Mouse (Mus musculus) liver, embryonic 16.5 days (tissue): ENCODE measurements at regions not wholly inside any gene's neighbourhood (a gene's known extent, or its start where the extent isn't known, plus 50 kb on each side); places are given as distances from the start of the nearest gene placed in this dataset.

Source experiments
- ATAC-seq: fragments of 200-750 bp; cut with Nextera tagmentation; 2 replicates; pipeline ENCODE4 v1.8.0; 2017; ENCODE audit warnings: low read depth, mild to moderate bottlenecking, moderate number of reproducible peaks, moderate library complexity
- H3K27ac ChIP-seq: fragments of 300-500 bp; sonication (generic); 2 replicates; pipeline ENCODE4 v1.5.1; 2014; ENCODE audit warnings: mild to moderate bottlenecking, low read length
- H3K27me3 ChIP-seq: fragments of 300-500 bp; sonication (generic); 2 replicates; pipeline ENCODE4 v1.6.1; 2014; ENCODE audit warnings: low read depth, low read length, mixed read lengths; ENCODE audit not compliant: control insufficient read depth, insufficient read depth
- H3K36me3 ChIP-seq: fragments of 300-500 bp; sonication (generic); 2 replicates; pipeline ENCODE4 v1.6.1; 2014; ENCODE audit warnings: mild to moderate bottlenecking; ENCODE audit not compliant: control insufficient read depth, insufficient read depth
- H3K4me1 ChIP-seq: fragments of 300-500 bp; sonication (generic); 2 replicates; pipeline ENCODE4 v1.6.1; 2014; ENCODE audit warnings: low read depth, low read length, mixed read lengths; ENCODE audit not compliant: control insufficient read depth
- H3K4me2 ChIP-seq: fragments of 300-500 bp; sonication (generic); 2 replicates; pipeline ENCODE4 v1.6.1; 2014; ENCODE audit warnings: low read depth, low read length, mixed read lengths
- H3K4me3 ChIP-seq: fragments of 300-500 bp; sonication (generic); 2 replicates; pipeline ENCODE4 v1.5.1; 2014; ENCODE audit warnings: low read depth, mild to moderate bottlenecking, low read length
- H3K9ac ChIP-seq: fragments of 300-500 bp; sonication (generic); 2 replicates; pipeline ENCODE4 v1.6.1; 2014; ENCODE audit warnings: low read depth, low read length
- H3K9me3 ChIP-seq: fragments of 300-500 bp; sonication (generic); replicated peaks from 2 replicates; pipeline ENCODE4 v1.6.1; 2016; ENCODE audit warnings: low read length; ENCODE audit not compliant: control insufficient read depth
- WGBS: fragments of 180-500 bp; shearing (Covaris S2); extraction: QIAGEN DNeasy Blood & Tissue Kit; methylation state at CpG from one replicate; pipeline ENCODE4 v1.1.7; 2014; ENCODE audit not compliant: insufficient replicate concordance; 5-methylcytosine and 5-hydroxymethylcytosine counted together

GRCm38 (mm10) chr1:88851931-88852330 lies 149.9 kb upstream of the Arl4c start:
- Histone ChIP-seq H3K9ac (no peak overlapping the region), H3K27ac (no peak overlapping the region), H3K4me2 (no peak overlapping the region), H3K9me3 (no peaks in the 10 kb centered on the region), H3K27me3 (no peaks in the 10 kb centered on the region), H3K4me3 (no peak overlapping the region), H3K36me3 (no peaks in the 10 kb centered on the region), H3K4me1 (no peaks in the 10 kb centered on the region)
- WGBS, result 74% methylated on average over 5 of the region's 5 CpGs
- ATAC-seq, result no peak

- Histone ChIP-seq H3K4me3 (no peak overlapping the region), H3K9me3 (no peaks in the 10 kb centered on the region), H3K27me3 (no peaks in the 10 kb centered on the region), H3K27ac (no peak overlapping the region), H3K4me2 (no peak overlapping the region), H3K9ac (no peak overlapping the region), H3K36me3 (no peaks in the 10 kb centered on the region), H3K4me1 (no peaks in the 10 kb centered on the region)
- WGBS, result 44% methylated on average over 7 of the region's 7 CpGs
- ATAC-seq, result peak; percentile 53; the same call in 1 of the 2 replicates
These were observed 159.0 kb upstream of the Arl4c start for GRCm38 (mm10) chr1:88860871-88861589.

DNA sequence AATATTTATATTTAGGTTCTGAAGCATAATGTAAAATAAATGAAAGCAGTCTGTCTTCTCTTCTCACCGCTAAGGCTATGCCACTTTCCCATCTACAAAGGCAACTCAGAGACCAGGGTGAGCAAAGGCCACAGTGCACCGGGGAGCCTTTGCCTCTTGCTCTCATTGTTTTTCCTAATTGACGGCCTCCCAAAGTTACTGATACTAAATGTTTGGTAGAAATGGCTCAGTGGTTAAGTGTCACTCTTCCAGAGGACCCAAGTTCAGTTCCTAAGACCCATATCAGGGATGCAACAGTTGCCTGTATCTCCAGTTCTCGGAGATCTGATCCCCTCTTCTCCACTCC lies 159.5 kb upstream of the Arl4c start:
- Histone ChIP-seq H3K27me3 (no peaks in the 10 kb centered on the region), H3K9me3 (no peaks in the 10 kb centered on the region), H3K36me3 (no peaks in the 10 kb centered on the region), H3K4me1 (no peaks in the 10 kb centered on the region), H3K4me2 (no peak overlapping the region), H3K27ac (no peak overlapping the region), H3K9ac (no peak overlapping the region), H3K4me3 (no peak overlapping the region)
- no peak for ATAC-seq
- WGBS, result 54% methylated on average over 4 of the region's 4 CpGs

DNA sequence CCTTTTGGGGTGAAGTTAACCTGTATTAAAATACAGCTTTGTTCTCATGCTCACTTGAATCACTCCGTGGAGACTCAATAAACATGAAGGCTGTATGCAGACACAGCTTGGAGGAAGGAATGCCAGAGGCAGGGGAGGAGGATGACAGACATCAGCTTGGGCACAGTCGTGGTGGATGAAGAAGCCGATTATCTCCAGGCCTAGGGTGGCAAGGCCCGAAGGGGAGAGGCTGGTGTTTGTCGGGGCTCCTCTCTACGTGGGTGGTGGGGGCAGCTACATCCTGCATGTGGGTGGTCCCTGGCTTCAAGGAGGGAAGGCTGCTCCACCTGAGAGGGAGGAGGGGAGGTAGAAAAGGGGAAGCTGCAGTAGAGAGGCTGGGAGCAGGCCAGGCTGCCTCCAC lies 163.4 kb upstream of the Arl4c start:
- WGBS, result 23% methylated on average over 6 of the region's 6 CpGs

DNA sequence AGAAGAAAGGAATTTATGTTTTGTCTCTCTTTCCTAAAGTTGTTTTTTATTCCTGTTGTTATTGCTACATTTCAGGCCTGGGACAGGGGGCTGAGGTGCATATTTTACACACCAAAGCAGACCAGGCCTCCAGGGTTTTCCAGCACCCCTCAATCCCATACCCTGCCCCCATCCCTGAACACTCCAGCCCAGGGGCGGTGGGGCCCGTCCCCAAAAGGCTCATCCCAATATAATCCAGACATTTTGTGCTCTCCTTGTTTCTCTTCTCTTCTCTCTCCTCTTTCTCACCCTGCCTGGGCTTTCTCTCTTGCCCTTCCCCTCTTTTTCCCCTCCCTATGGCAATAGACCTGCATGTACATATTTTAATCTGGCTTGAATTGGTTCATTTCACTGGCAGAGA lies 164.6 kb upstream of the Arl4c start:
- no peak overlapping the region for H3K9ac ChIP-seq
- H3K4me1 ChIP-seq, result no peaks in the 10 kb centered on the region
- 53% methylated on average over 2 of the region's 2 CpGs for WGBS
- H3K9me3 ChIP-seq, result no peaks in the 10 kb centered on the region
- H3K4me2 ChIP-seq, result no peak overlapping the region
- no peak overlapping the region for H3K4me3 ChIP-seq
- no peaks in the 10 kb centered on the region for H3K36me3 ChIP-seq
- no peak for ATAC-seq
- no peak overlapping the region for H3K27ac ChIP-seq
- no peaks in the 10 kb centered on the region for H3K27me3 ChIP-seq

More for the DNA sequence above, 163.4 kb upstream of the Arl4c start:
- Histone ChIP-seq H3K4me1 (no peaks in the 10 kb centered on the region), H3K9me3 (no peaks in the 10 kb centered on the region), H3K4me2 (no peak overlapping the region), H3K9ac (no peak overlapping the region), H3K36me3 (no peaks in the 10 kb centered on the region), H3K4me3 (no peak overlapping the region), H3K27ac (no peak overlapping the region), H3K27me3 (no peaks in the 10 kb centered on the region)
- ATAC-seq, result no peak

DNA sequence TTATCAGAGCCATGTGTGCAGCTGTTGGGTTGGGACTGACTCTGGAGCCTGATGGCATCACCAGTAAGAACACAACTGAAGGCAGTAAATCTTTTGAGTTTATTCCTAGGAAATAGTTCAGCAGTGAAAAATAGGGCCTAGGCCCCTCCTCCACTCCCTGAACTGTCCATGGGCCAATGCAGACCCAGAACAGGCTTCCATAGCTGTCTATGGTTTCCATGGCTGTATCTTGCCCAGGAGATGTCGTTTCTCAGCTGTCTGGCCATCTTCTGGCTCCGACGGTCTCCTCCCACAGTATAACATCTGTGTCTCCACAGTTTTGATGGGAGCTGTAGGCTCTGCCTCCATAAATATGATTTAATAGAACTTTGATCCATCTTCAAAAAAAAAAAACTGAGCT lies 165.1 kb upstream of the Arl4c start:
- Histone ChIP-seq H3K4me2 (no peak overlapping the region), H3K27ac (no peak overlapping the region), H3K27me3 (no peaks in the 10 kb centered on the region), H3K36me3 (no peaks in the 10 kb centered on the region), H3K4me3 (no peak overlapping the region), H3K9ac (no peak overlapping the region), H3K4me1 (no peaks in the 10 kb centered on the region), H3K9me3 (no peaks in the 10 kb centered on the region)
- no peak for ATAC-seq
- WGBS, result 56% methylated on average over 3 of the region's 3 CpGs

DNA sequence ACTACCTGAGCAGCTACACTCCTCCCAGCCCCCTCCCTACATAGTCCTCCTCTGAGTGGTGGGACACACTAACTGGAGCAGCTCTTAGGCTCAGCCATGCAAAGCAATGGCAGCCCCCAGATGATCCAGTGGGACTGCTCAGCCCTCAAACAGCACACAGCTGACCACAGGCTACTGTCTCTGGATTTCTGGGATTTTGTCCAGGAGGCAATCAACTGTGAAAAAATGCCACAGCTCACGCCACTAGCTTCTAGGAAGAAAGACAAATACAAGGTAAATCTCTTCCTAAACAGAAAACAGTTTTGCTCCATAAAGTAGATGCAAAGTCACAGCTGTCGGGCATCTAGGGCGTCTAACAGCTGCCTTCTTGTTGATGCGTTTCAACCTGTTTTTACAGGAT lies 167.9 kb upstream of the Arl4c start:
- H3K27ac ChIP-seq, result no peak overlapping the region
- ATAC-seq, result no peak
- no peaks in the 10 kb centered on the region for H3K36me3 ChIP-seq
- H3K4me2 ChIP-seq, result no peak overlapping the region
- H3K4me3 ChIP-seq, result no peak overlapping the region
- H3K4me1 ChIP-seq, result no peaks in the 10 kb centered on the region
- no peak overlapping the region for H3K9ac ChIP-seq
- no peaks in the 10 kb centered on the region for H3K27me3 ChIP-seq
- H3K9me3 ChIP-seq, result no peaks in the 10 kb centered on the region
- WGBS, result 72% methylated on average over 4 of the region's 4 CpGs

DNA sequence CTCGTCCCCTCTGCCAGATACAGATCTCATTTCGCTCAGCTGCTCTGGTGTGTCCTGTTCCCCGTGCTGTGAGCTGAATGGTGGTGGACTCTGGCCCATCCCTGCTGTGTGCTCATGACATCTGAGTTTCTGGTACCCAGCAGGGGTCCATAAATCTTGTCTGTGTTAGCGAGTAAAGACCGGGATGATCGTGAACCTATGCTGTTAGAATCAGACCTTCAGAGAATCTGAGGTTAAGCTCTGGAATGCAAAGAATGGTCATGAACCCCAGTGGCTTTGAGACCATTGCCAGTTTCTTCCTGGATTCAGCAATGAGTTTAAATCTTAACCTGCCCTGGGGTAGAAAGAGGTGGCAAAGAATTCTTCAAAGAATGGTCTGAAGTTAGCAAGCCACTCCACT lies 173.3 kb upstream of the Arl4c start:
- no peaks in the 10 kb centered on the region for H3K4me1 ChIP-seq
- no peaks in the 10 kb centered on the region for H3K9me3 ChIP-seq
- no peak overlapping the region for H3K4me3 ChIP-seq
- ATAC-seq, result no peak
- no peak overlapping the region for H3K27ac ChIP-seq
- no peaks in the 10 kb centered on the region for H3K36me3 ChIP-seq
- H3K9ac ChIP-seq, result no peak overlapping the region
- no peak overlapping the region for H3K4me2 ChIP-seq
- no peaks in the 10 kb centered on the region for H3K27me3 ChIP-seq
- 56% methylated on average over 6 of the region's 6 CpGs for WGBS

DNA sequence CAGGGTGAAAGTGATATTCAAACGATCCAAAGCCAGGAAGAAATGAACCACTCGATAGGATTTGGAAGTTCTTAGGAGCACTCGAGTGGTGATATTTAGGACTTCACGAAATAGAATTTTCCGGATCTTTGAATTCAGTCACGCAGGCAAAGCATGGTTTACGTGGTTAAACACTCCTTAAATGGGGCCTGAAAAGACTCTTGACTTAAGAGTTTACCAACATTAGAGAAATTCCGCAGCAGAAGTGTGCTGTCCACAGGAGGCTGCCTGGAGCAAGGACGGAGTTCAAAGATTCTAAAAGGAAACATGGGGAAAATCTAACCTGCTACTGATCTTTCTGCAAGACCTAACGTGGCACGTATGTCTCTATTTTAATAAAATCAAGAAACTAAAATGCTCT lies 175.4 kb upstream of the Arl4c start:
- no peak for ATAC-seq
- Histone ChIP-seq H3K9ac (no peak overlapping the region), H3K4me3 (no peak overlapping the region), H3K4me1 (no peaks in the 10 kb centered on the region), H3K4me2 (no peak overlapping the region), H3K36me3 (no peaks in the 10 kb centered on the region), H3K9me3 (no peaks in the 10 kb centered on the region), H3K27ac (no peak overlapping the region), H3K27me3 (no peaks in the 10 kb centered on the region)
- WGBS, result 73% methylated on average over 11 of the region's 11 CpGs
